Mouse (Mus musculus) MEL (cell line): ENCODE data around the gene Tecpr1.

Experiments used
- CHD2 ChIP-seq: IDR thresholded peaks from 2 replicates; pipeline ENCODE4 v1.6.1; 2011; ENCODE audit warnings: low read length, improper control_type of control experiment
- CTCF ChIP-seq, 3 experiments: IDR thresholded peaks in 2 of 3; conservative IDR thresholded peaks in 1 of 3; 2 replicates each; pipeline ENCODE4 v1.5.1; 2011 to 2012; ENCODE audit warnings: low read length in 3 of 3, low read depth in 2 of 3, mild to moderate bottlenecking in 2 of 3, improper control_type of control experiment in 1 of 3, inconsistent platforms in 1 of 3, mixed read lengths in 1 of 3, moderate library complexity in 1 of 3; ENCODE audit not compliant: control insufficient read depth in 1 of 3, insufficient read depth in 1 of 3, poor library complexity in 1 of 3, severe bottlenecking in 1 of 3
- E2F4 ChIP-seq: IDR thresholded peaks from 2 replicates; pipeline ENCODE4 v1.6.1; 2011; ENCODE audit warnings: low read depth, low read length, improper control_type of control experiment, borderline replicate concordance
- EP300 ChIP-seq, 2 experiments: IDR thresholded peaks; 2 replicates each; pipeline ENCODE4 v1.6.1; 2011; ENCODE audit warnings: improper control_type of control experiment in 2 of 2, low read length in 2 of 2, low read depth in 1 of 2, mild to moderate bottlenecking in 1 of 2
- GATA1 ChIP-seq: IDR thresholded peaks from 2 replicates; pipeline ENCODE4 v1.6.1; 2011; ENCODE audit warnings: low read depth, low read length, improper control_type of control experiment
- MAZ ChIP-seq: IDR thresholded peaks from 2 replicates; pipeline ENCODE4 v1.6.1; 2012; ENCODE audit warnings: low read depth, mild to moderate bottlenecking, inconsistent platforms, low read length, improper control_type of control experiment
- MEF2A ChIP-seq: IDR thresholded peaks from 2 replicates; pipeline ENCODE4 v1.6.1; 2014; ENCODE audit warnings: low read depth, mild to moderate bottlenecking, inconsistent platforms, low read length, improper control_type of control experiment; ENCODE audit not compliant: poor library complexity, insufficient replicate concordance, severe bottlenecking; ENCODE audit errors: extremely low read depth
- MXI1 ChIP-seq: IDR thresholded peaks from 2 replicates; pipeline ENCODE4 v1.6.1; 2011; ENCODE audit warnings: mild to moderate bottlenecking, low read depth, low read length, improper control_type of control experiment
- POLR2A ChIP-seq, 2 experiments: IDR thresholded peaks; 2 replicates each; pipeline ENCODE4 v1.6.1; 2011 to 2012; ENCODE audit warnings: low read length in 2 of 2, mild to moderate bottlenecking in 2 of 2, control low read depth in 1 of 2, improper control_type of control experiment in 1 of 2, low read depth in 1 of 2, moderate library complexity in 1 of 2; ENCODE audit not compliant: control insufficient read depth in 1 of 2, insufficient read depth in 1 of 2, poor library complexity in 1 of 2
- RAD21 ChIP-seq: IDR thresholded peaks from 2 replicates; pipeline ENCODE4 v1.6.1; 2011; ENCODE audit warnings: mild to moderate bottlenecking, low read depth, low read length, improper control_type of control experiment
- SMC3 ChIP-seq: IDR thresholded peaks from 2 replicates; pipeline ENCODE4 v1.6.1; 2011; ENCODE audit warnings: low read depth, low read length, improper control_type of control experiment
- TAL1 ChIP-seq: IDR thresholded peaks from 2 replicates; pipeline ENCODE4 v1.6.1; 2012; ENCODE audit warnings: mild to moderate bottlenecking, inconsistent platforms, low read length, moderate library complexity, mixed read lengths
- TCF12 ChIP-seq: IDR thresholded peaks from 2 replicates; pipeline ENCODE4 v1.6.1; 2014; ENCODE audit warnings: low read depth, mild to moderate bottlenecking, inconsistent platforms, low read length, improper control_type of control experiment, moderate library complexity
- USF1 ChIP-seq: IDR thresholded peaks from 2 replicates; pipeline ENCODE4 v1.6.1; 2014; ENCODE audit warnings: low read depth, mild to moderate bottlenecking, inconsistent platforms, low read length, improper control_type of control experiment, moderate library complexity

DNA sequence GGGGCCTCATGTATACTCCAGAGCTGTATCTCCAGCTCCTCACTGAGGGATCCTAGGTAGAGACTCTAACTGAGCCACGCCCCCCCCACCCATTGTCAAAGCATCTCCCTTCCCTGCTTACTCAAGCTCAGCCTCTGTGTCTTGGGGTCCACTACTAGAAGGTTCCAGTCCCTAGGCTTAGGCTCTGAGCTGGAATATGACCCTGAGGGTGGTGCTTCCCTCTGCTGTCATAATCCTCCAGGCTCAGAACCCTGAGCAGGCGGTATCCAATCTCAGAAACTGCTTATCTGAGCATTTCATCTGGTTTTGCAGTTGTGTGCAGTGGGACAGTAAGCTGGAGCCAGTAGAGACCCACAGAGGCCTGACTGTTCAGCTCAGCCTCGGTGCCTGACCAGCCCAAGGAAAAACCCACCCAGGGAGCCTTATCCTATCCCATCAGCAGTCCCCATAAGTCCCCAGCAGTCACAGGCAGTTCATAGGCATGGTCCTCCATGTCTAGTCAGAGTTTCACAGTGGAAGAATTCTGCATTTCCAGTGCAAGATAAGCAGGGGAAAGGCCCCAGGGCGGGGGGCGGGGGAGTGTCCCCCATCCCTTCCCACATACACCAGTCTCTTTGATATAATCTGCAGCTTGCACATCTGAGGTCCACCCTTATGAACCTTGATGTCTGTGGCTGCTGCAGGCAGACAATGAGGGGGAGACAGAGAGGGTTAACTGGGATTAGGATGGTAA, 61.2 kb downstream of the Tecpr1 start:
- TF ChIP-seq MAZ (no peak), RAD21 (no peak), EP300 (IDR thresholded peaks at IDR 0.05; ENCODE audit: low read depth in 1 of 2, low read length in 2 of 2) (no peak), USF1 (no peak), CTCF (IDR thresholded peaks at IDR 0.05 in 2 of 3, conservative IDR thresholded peaks at IDR 0.05 in 1 of 3; ENCODE audit: control insufficient read depth in 1 of 3, insufficient read depth in 1 of 3, low read depth in 2 of 3, low read length in 3 of 3, poor library complexity in 1 of 3, severe bottlenecking in 1 of 3) (no peak), MEF2A (no peak), POLR2A (IDR thresholded peaks at IDR 0.05; ENCODE audit: control insufficient read depth in 1 of 2, insufficient read depth in 1 of 2, low read depth in 1 of 2, low read length in 2 of 2, poor library complexity in 1 of 2) (no peak), TAL1 (no peak), GATA1 (no peak), E2F4 (no peak), SMC3 (no peak), TCF12 (no peak), MXI1 (no peak), CHD2 (no peak)
